Mouse (Mus musculus): ENCODE measurements around the gene Lrrc14b.

Lrrc14b gene

GRCm38 (mm10) chr13:74363859-74364235, at the start of gene Lrrc14b:
Lrrc14b (minus strand) TSS chr13:74364005.
- in situ Hi-C loops (cut with MboI; ENCODE audit: unreplicated experiment in 2 of 2): no loop called here

- in situ Hi-C loops (cut with MboI; ENCODE audit: unreplicated experiment in 2 of 2): no loop called here
These were observed 35.6 kb upstream of the Lrrc14b start, which contains the start of gene Ftl1-ps1 for GRCm38 (mm10) chr13:74399298-74399839. Ftl1-ps1 (plus strand) TSS chr13:74399694.

DNA sequence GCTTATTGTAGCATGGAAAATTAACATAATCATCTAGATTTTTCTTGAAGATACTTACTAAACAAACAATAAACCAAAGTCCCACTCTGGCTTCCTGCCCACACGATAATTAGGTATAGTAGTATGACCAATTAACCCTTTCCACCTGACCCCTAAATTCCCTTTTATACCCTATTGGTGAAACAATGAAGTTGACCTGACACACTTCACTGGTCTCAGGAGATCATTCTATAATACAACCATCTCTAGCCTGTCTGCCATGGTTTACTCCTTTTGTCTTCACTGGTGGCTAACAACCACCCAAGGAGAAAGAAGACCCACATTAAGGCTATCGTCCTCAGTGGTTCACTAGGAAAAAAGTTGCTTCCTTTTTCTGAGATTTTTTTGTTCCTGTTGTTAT, 27.4 kb upstream of the Lrrc14b start:
- in situ Hi-C loops (cut with MboI; ENCODE audit: unreplicated experiment in 2 of 2): no loop called here

- in situ Hi-C loops (cut with MboI; ENCODE audit: unreplicated experiment in 2 of 2): no loop called here
These were observed 26.7 kb upstream of the Lrrc14b start, which contains the start of gene Zfp72 for GRCm38 (mm10) chr13:74390371-74390990. Zfp72 (minus strand) TSS chr13:74390836.

DNA sequence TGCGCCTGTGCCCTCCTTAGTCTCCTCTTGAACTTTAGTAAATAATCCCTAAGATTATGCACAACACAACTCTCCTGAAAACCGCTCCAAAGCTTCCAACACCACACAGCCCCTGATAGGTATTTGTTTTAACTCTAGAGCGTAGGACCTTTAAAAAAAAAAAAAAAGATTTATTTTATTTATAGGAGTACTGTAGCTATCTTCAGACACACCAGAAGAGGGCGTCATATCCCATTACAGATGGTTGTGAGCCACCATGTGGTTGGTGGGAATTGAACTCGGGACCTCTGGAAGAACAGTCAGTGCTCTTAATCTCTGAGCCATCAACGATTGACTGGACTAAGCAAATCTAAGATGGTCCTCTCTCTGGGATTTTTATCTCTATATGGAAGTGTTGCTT, 25.9 kb upstream of the Lrrc14b start:
- in situ Hi-C loops (cut with MboI; ENCODE audit: unreplicated experiment in 2 of 2): no loop called here

GRCm38 (mm10) chr13:74382289-74382688, 18.5 kb upstream of the Lrrc14b start:
- in situ Hi-C loops (cut with MboI; ENCODE audit: unreplicated experiment in 2 of 2): no loop called here

DNA sequence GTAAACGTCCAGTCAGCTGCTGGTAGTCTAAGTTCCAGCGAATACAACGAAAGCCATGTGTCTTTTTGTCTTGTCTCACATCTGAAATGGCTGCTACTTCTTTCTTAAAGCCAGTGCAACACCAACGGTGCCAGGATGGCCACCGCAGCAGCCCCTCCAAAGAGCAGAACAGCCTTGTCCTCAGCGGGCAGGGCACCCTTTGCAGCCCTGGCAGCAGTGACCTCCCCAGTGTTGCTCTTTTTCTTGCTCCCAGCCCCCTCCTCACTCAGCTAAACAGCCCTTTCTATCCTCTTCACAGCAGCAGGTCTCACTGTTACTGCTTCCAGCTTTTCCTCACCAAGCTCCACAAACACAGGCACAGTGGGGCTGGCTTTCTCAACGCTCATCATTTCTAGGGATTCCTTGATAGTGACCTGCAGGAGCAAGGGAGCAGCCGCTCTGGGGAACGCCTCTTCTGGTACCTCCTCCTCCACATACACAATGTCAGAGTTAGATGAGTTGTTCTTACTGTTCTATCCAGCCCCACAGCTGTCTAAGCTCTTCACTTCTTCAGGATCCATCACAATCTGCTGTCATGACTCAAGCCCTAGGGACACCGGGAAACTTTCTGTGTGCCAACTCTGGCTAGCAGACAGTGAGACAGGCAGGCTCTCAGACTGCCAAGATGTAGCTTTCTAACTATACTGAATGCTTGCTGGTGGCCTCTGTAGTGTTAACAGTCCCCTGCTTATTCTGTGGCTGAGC, 17.9 kb upstream of the Lrrc14b start:
- in situ Hi-C loops (cut with MboI; ENCODE audit: unreplicated experiment in 2 of 2): no loop called here

- in situ Hi-C loops (cut with MboI; ENCODE audit: unreplicated experiment in 2 of 2): no loop called here
These were observed 488 bp downstream of the Lrrc14b start for GRCm38 (mm10) chr13:74363176-74363858.

DNA sequence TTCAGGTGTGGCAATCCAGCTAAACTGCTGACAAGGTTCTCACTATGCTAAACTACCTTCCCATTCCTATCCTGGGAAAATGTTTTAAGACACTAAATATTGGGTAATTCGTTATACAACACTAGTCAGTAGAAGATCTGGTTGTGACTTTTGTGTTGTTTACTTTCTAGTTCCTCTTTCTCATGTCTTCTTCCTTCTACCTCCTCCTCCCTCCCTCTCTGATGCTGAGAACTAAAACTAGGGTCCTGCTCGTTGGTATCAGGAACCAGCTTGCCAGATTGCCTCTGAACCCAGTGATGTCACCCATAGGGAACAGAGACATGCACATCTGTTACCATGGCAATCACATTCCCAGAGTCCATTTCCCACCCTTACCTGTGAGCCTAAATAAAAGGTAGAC, 1.6 kb downstream of the Lrrc14b start:
- in situ Hi-C loops (cut with MboI; ENCODE audit: unreplicated experiment in 2 of 2): no loop called here

DNA sequence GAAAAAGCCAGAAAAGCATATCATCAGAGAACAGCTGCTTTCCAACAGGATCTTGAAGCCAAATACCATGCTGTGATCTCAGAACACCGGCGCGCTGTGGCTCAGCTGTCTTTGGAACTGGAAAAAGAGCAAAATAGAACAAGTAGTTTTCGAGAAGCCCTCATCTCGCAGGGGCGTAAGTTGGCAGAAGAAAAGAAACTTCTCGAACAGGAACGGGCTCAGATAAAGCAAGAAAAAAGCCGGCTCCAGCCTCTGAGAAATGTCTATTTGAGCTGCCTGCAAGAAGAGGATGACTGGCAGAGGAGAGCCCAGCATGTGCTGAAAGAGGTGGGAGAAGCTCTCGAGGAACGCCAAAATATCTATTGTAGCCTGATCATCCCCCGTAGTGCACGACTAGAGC, 7.3 kb downstream of the Lrrc14b start:
- in situ Hi-C loops (cut with MboI; ENCODE audit: unreplicated experiment in 2 of 2): no loop called here

DNA sequence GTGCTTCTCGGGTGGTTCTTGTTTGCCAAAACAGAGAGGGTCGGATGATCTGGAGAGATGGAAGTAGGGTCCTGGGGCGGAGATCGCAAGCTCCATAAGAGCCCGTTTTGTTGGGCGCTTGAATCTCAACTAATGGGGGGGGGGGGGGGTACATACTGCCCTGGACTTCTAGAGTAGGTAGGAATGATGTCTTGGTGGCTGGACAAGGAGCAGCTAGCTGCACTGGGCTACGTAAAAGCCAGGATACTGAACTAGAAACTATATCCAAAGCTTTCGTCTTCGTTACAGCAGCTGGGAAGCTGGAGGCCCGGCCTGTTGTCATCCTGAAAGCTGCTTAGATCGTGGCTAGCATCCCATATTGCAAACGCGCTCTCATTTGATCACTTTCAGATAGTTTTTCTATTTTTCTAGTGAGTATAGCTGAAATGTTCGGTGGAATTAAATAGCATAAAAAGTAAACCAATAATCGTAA, 13.3 kb downstream of the Lrrc14b start:
- in situ Hi-C loops (cut with MboI; ENCODE audit: unreplicated experiment in 2 of 2): no loop called here

DNA sequence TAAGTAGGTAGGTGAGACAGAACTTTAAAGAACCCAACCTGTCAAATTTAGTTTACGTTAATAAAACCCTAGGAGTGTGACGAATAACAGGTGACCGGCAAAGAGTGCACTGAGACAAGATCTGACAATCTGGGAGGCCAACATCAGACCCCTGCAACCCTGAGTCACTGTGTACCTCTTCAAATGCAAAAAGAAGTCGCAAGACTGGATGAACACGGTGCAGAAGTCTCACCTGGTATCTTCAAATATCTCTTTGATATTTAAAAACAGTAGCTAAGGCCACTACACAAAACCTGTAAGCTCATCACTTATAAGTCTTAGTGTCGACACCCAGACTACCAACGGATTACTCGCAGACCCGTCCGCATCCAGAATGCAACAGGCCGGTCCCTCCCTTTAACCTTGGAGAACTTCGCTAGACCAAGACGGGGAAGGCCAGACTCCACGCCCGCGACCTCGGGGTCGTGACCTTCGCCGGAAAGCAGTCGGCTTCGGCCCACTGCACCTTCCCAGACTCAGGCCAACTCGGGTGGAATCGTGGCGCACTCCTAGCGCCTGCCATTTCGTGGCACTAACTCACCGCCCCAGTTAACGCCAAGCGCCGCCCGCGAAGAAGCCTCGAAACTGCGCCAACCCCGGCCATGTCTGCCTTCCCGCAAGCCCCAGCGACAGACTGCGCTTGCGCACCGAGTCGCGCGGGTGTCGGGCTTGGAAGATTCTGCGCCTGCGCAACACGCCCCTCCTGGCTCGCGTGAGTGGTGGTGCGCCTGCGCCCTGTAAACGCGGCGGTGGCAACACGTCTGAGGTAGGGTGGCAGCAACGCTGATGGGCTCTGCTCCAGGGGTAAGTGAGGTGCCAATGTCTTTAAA, 14.0 kb downstream of the Lrrc14b start, which contains the start of the genes Sdha and Ccdc127:
TSS of gene Sdha (minus strand) at position 715 of the 869 bp plus-strand sequence.
TSS of gene Ccdc127 (plus strand) at position 744 of the 869 bp plus-strand sequence.
- in situ Hi-C loops (cut with MboI; ENCODE audit: unreplicated experiment in 2 of 2): loop anchor here (10.0 to 25.0 kb wide), 3 partner anchors 295 to 1763 kb away; no protein-coding TSS in a partner anchor

- in situ Hi-C loops (cut with MboI; ENCODE audit: unreplicated experiment in 2 of 2): loop anchor here (5.0 to 25.0 kb wide), 5 partner anchors 196 to 1771 kb away; no protein-coding TSS in a partner anchor
These were observed 22.8 kb downstream of the Lrrc14b start for GRCm38 (mm10) chr13:74341036-74341435.

GRCm38 (mm10) chr13:74329321-74329720, 34.5 kb downstream of the Lrrc14b start:
- in situ Hi-C loops (cut with MboI; ENCODE audit: unreplicated experiment in 2 of 2): loop anchor here in 1 of 2 experiments (25.0 kb wide), 1 partner anchor 1783 kb away; no protein-coding TSS in a partner anchor

GRCm38 (mm10) chr13:74317170-74317849, 46.5 kb downstream of the Lrrc14b start, which contains the start of gene Pdcd6:
Pdcd6 (minus strand) TSS chr13:74317580.
- in situ Hi-C loops (cut with MboI; ENCODE audit: unreplicated experiment in 2 of 2): loop anchor here in 1 of 2 experiments (25.0 kb wide), 1 partner anchor 705 kb away; the partner anchor contains the start of gene Clptm1l

DNA sequence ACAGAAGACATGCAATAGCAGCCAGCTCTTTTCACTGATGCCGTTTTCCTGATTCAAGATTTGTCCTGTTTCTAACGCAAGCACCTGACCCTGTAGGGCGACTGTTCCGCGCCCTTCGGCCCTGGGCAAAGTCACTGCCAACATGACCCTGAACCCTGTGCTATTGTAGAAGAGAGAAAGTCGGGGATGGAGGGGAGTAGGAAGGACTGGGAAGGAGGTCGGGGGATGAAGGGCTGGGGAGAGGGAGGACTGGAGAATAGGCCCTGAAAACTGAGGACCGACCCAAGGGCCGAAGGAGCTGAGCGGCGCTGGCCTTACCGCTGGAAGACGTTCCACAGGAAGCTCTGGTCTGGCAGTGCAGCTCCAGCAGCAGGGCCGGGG, 47.0 kb downstream of the Lrrc14b start:
- in situ Hi-C loops (cut with MboI; ENCODE audit: unreplicated experiment in 2 of 2): loop anchor here in 1 of 2 experiments (25.0 kb wide), 1 partner anchor 704 kb away; the partner anchor contains the start of gene Clptm1l

GRCm38 (mm10) chr13:74316386-74316785, 47.4 kb downstream of the Lrrc14b start:
- in situ Hi-C loops (cut with MboI; ENCODE audit: unreplicated experiment in 2 of 2): loop anchor here in 1 of 2 experiments (25.0 kb wide), 1 partner anchor 704 kb away; the partner anchor contains the start of gene Clptm1l

- in situ Hi-C loops (cut with MboI; ENCODE audit: unreplicated experiment in 2 of 2): loop anchor here in 1 of 2 experiments (25.0 kb wide), 1 partner anchor 702 kb away; the partner anchor contains the start of gene Clptm1l
These were observed 49.2 kb downstream of the Lrrc14b start for GRCm38 (mm10) chr13:74314616-74315015.

All from v-Abl transformed pro-B cells (cell line).